ENCODE assay signal across 8 mouse cellular contexts in the genomic region with DNA sequence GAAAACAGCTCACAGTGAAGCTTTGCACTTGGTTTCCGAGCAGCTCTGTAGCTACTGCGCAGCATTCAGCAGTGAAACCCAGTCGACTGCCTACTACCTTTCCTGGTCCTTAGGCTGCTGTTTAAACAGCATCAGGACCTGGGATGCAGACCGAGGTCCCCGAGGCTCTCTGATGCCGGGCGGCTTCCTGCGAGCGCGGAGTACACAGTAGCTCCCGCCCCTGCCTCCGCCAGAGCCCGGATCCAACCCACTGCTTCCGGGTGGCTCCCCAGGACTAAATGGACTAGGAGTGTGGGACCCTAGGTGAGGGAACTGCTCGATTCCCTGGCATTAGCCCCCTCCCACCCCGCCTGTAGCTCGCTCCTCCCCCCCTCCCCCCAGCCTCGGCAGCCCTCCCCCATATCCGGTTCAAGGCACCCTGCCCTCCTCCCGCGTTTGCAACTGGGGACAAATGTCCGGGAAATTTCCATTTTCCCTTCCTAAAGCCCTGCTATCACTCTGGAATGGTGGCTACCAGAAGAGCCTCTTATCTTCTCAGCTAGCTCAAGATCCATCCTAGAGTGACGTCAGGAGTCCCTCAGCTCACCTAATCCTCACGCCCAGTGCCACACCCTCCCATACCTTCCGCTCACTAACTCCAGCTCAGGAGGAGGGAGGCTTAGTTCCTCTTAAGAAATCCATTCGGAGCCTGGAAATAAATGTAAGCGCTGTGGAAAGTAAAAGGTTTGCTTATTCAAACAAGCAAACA. TPM values are rescaled to one million over a fixed set of nuclear protein-coding genes. Genes with fewer than 3 reads are reported as not detected.
A peak's percentile ranks its signal among the peaks of the same experiment; 100 is the strongest.
DNase-seq lines count a peak whose midpoint lies in the region; ATAC-seq and TF ChIP-seq lines count a peak whose summit lies in the region.

No protein-coding gene starts in this region.

- H3K36me3 ChIP-seq in forebrain, embryonic 11.5 days (ENCODE audit: control insufficient read depth, insufficient read depth, low read length): no peaks in the 10 kb centered on the region

- peak; percentile 86 for DNase-seq in ES-CJ7 (ENCODE audit: low read depth, low spot score)
- peak; percentile 83 for DNase-seq in forebrain, embryonic 11.5 days (ENCODE audit: low spot score)
- DNase-seq in heart, postnatal 25 days (ENCODE audit: low spot score): peak; percentile 45
- peak; percentile 67 to 74 for DNase-seq in layer of hippocampus, postnatal 10 days (ENCODE audit: low spot score in 2 of 2)
- DNase-seq in lung, postnatal 36 days: peak; percentile 68
- DNase-seq in retina, postnatal 7 days (ENCODE audit: low read depth, low spot score): peak; percentile 63
- DNase-seq in thymus, postnatal 4 days: peak; percentile 76

- no peaks in the 10 kb centered on the region for H3K9me3 ChIP-seq in forebrain, embryonic 11.5 days (ENCODE audit: control insufficient read depth, low read length)

- peak; percentile 72 for ATAC-seq in forebrain, embryonic 11.5 days (replicated peaks; ENCODE audit: low FRiP score)

- no peaks in the 10 kb centered on the region; the same call in 1 of the 2 replicates for H3K4me1 ChIP-seq in bone marrow, adult 2 months (ENCODE audit: control insufficient read depth, insufficient read depth, low read length)
- peaks cover 4% of the 10 kb centered on the region; the same call in 1 of the 2 replicates for H3K4me1 ChIP-seq in forebrain, embryonic 11.5 days (replicated peaks; ENCODE audit: control insufficient read depth, insufficient read depth, low read length)

- WGBS in bone marrow, adult 2 months: under 1% methylated on average over 27 of the region's 27 CpGs
- under 1% methylated on average over 25 of the region's 27 CpGs for WGBS in forebrain, embryonic 11.5 days

- peak overlapping the region; percentile 74 for H3K9ac ChIP-seq in forebrain, embryonic 11.5 days (ENCODE audit: low read length)

- H3K27me3 ChIP-seq in forebrain, embryonic 11.5 days (ENCODE audit: control insufficient read depth, insufficient read depth, low read length): no peaks in the 10 kb centered on the region; the same call in 1 of the 2 replicates

- H3K4me2 ChIP-seq in forebrain, embryonic 11.5 days (ENCODE audit: low read depth, low read length, severe bottlenecking): peak overlapping the region; percentile 79

- peak overlapping the region; percentile 90 for H3K4me3 ChIP-seq in bone marrow, adult 2 months (replicated peaks; ENCODE audit: control insufficient read depth, low read depth, low read length)
- peak overlapping the region; percentile 71 for H3K4me3 ChIP-seq in forebrain, embryonic 11.5 days (ENCODE audit: low read depth, low read length)

- intact Hi-C loops in heart, postnatal 25 days (cut with DNase I): no loop called here

- H3K27ac ChIP-seq in bone marrow, adult 2 months (ENCODE audit: control insufficient read depth, insufficient read depth, low read depth, low read length, poor library complexity): peak overlapping the region; percentile 94
- peak overlapping the region; percentile 59; the same call in 1 of the 2 replicates for H3K27ac ChIP-seq in forebrain, embryonic 11.5 days (ENCODE audit: low read depth, low read length)

- 0 out of 2 replicates have a peak, but pooled peaks have one; percentile 26 for TF ChIP-seq POLR2A in bone marrow, adult 2 months (IDR thresholded peaks at IDR 0.05; ENCODE audit: borderline replicate concordance, control insufficient read depth, low read depth, low read length)

- TF ChIP-seq CTCF in bone marrow, adult 2 months (IDR thresholded peaks at IDR 0.05; ENCODE audit: control insufficient read depth, insufficient read depth, low read length): no peak

RNA-seq across cellular contexts. Expression of a gene that starts 14.5 kb away (rescaled TPM):
- polyA plus RNA-seq in bone marrow, adult 2 months (2011; ENCODE audit: insufficient read depth, insufficient read length, low replicate concordance, missing spikeins): 41.3 and 96.3 TPM in 2 replicates
- polyA plus RNA-seq in forebrain, embryonic 11.5 days (2014; fragmentation: Nextera tagmentation; extraction: Ambion mirVana): not detected in 2 replicates
- total RNA-seq in heart, postnatal 25 days (2021): under 1 TPM in 1 of 2 experiments, not detected in 1; 0.13 TPM
- total RNA-seq in layer of hippocampus, postnatal 10 days (2021): not detected

Comparison
In these comparisons a context has a peak if more than half of its experiments do, and no peak if none do; other contexts are left out.
1. Peak in every context shown above with its lines: DNase-seq, ATAC-seq, H3K4me3 ChIP-seq and H3K27ac ChIP-seq.